Mouse (Mus musculus) forebrain, embryonic 15.5 days (tissue): Measurements from ENCODE around the gene Slc16a6. TPM values are rescaled to one million over a fixed set of nuclear protein-coding genes. Genes with fewer than 3 reads are reported as not detected.
A peak's percentile ranks its signal among the peaks of the same experiment; 100 is the strongest.

ENCODE experiments used
- ATAC-seq: fragments of 200-750 bp; cut with Nextera tagmentation; replicated peaks from 2 replicates; pipeline ENCODE4 v1.8.0; 2017; ENCODE audit warnings: mild to moderate bottlenecking, moderate TSS enrichment, moderate library complexity
- H3K27ac ChIP-seq: fragments of 300-500 bp; sonication (generic); replicated peaks from 2 replicates; pipeline ENCODE4 v1.5.1; 2015; ENCODE audit warnings: mild to moderate bottlenecking, inconsistent platforms
- H3K27me3 ChIP-seq: fragments of 300-500 bp; sonication (generic); 2 replicates; pipeline ENCODE4 v1.6.1; 2015; ENCODE audit warnings: inconsistent platforms
- H3K36me3 ChIP-seq: fragments of 300-500 bp; sonication (generic); 2 replicates; pipeline ENCODE4 v1.6.1; 2015; ENCODE audit warnings: mild to moderate bottlenecking, inconsistent platforms
- H3K4me1 ChIP-seq: fragments of 300-500 bp; sonication (generic); 2 replicates; pipeline ENCODE4 v1.6.1; 2015; ENCODE audit warnings: inconsistent platforms
- H3K4me2 ChIP-seq: fragments of 300-500 bp; sonication (generic); replicated peaks from 2 replicates; pipeline ENCODE4 v1.6.1; 2015; ENCODE audit warnings: mild to moderate bottlenecking, inconsistent platforms
- H3K4me3 ChIP-seq: fragments of 300-500 bp; sonication (generic); 2 replicates; pipeline ENCODE4 v1.5.1; 2015; ENCODE audit warnings: mild to moderate bottlenecking, inconsistent platforms
- H3K9ac ChIP-seq: fragments of 300-500 bp; sonication (generic); replicated peaks from 2 replicates; pipeline ENCODE4 v1.6.1; 2015; ENCODE audit warnings: mild to moderate bottlenecking, inconsistent platforms
- H3K9me3 ChIP-seq: fragments of 300-500 bp; sonication (generic); 2 replicates; pipeline ENCODE4 v1.6.1; 2016; ENCODE audit warnings: inconsistent platforms
- WGBS: fragments of 180-500 bp; shearing (Covaris S2); methylation state at CpG from one replicate; pipeline ENCODE4 v1.1.7; 2015; ENCODE audit warnings: mixed read lengths; 5-methylcytosine and 5-hydroxymethylcytosine counted together
- polyA plus RNA-seq: library from polyadenylated mRNA; unstranded; fragments of >200 nt; fragmentation: Nextera tagmentation; extraction: Ambion mirVana; gene quantifications from 2 replicates; pipeline ENCODE4 v1.2.1, GENCODE M21; 2015

Gene Slc16a6
- polyA plus RNA-seq, 1 experiment from 2014 or later: 5.1 TPM

DNA sequence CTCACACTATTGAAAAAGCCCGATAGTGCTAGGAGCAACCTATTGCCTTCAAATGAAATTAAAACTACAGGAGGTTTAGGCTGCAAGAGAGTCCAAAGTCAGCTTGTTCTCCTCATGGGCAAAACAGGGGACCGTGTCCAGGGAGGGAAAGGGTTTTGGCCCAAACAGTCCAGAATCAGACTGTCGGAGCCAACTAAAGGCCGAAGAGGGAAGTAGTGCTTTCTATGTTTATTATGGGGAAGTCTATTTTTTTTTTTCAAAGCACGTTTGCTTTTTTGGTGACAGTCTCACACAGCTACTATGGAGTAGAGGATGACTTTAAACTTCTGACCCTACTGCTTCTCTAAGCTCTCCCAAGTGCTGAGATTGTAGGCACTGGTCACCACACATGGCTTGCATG, 5.3 kb downstream of the Slc16a6 start:
- no peaks in the 10 kb centered on the region for H3K36me3 ChIP-seq
- peaks cover 10% of the 10 kb centered on the region for H3K4me1 ChIP-seq
- no peaks in the 10 kb centered on the region for H3K9me3 ChIP-seq
- no peak overlapping the region for H3K27ac ChIP-seq
- no peak overlapping the region for H3K9ac ChIP-seq
- no peak overlapping the region for H3K4me2 ChIP-seq
- no peak overlapping the region for H3K4me3 ChIP-seq
- ATAC-seq: no peak
- WGBS: 92% methylated on average over 5 of the region's 5 CpGs
- no peaks in the 10 kb centered on the region for H3K27me3 ChIP-seq

DNA sequence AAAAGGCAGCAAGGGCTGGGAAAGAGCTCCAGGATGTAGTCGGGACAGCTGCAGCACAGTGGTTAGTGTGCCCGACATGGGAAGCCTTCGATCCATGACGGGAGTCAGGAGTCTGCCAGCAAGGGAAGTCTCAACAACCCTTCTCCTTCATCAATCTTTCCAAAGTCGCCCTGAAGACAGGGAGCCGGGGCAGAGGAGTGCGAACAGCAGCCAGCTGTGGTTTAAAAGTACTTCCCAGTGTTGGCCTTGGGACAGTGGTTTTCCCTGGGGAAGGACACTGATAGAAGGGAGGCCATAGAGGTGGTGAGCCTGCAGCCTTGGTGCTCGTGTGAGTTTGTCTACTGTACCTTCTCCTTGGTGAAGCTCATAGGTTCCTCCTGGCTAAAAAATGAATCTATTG, 6.4 kb downstream of the Slc16a6 start:
- Histone ChIP-seq H3K9ac (no peak overlapping the region), H3K4me2 (no peak overlapping the region)
- WGBS: 87% methylated on average over 8 of the region's 8 CpGs

DNA sequence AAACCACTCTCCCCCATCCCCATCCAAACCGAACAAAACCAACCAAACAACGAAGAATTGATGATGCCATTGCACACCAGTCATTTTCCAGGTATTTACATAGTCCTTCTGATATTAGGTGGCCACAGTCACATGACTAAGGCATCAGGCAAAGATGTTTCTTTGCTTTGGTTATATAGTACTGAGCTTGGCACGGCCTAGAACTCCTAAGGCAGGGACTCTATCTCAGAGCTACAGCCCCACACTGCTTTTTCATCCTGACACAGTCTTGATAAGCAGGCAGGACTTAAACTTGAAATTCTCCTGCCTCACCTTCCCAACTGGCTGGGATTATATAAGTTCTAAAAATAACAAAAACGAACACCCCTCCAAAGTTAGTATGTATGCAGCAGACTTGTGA, 8.3 kb downstream of the Slc16a6 start:
- H3K4me2 ChIP-seq: no peak overlapping the region
- no peak overlapping the region for H3K27ac ChIP-seq
- H3K9ac ChIP-seq: no peak overlapping the region
- no peak for ATAC-seq
- no peaks in the 10 kb centered on the region for H3K4me1 ChIP-seq
- H3K9me3 ChIP-seq: no peaks in the 10 kb centered on the region
- H3K4me3 ChIP-seq: no peak overlapping the region
- no peaks in the 10 kb centered on the region for H3K27me3 ChIP-seq
- H3K36me3 ChIP-seq: no peaks in the 10 kb centered on the region
- WGBS: 93% methylated on average over 4 of the region's 4 CpGs

More for the DNA sequence above, 6.4 kb downstream of the Slc16a6 start:
- Histone ChIP-seq H3K36me3 (no peaks in the 10 kb centered on the region), H3K4me3 (no peak overlapping the region), H3K4me1 (peaks cover 5% of the 10 kb centered on the region; the same call in 1 of the 2 replicates), H3K9me3 (no peaks in the 10 kb centered on the region), H3K27ac (no peak overlapping the region), H3K27me3 (no peaks in the 10 kb centered on the region)
- ATAC-seq: no peak

DNA sequence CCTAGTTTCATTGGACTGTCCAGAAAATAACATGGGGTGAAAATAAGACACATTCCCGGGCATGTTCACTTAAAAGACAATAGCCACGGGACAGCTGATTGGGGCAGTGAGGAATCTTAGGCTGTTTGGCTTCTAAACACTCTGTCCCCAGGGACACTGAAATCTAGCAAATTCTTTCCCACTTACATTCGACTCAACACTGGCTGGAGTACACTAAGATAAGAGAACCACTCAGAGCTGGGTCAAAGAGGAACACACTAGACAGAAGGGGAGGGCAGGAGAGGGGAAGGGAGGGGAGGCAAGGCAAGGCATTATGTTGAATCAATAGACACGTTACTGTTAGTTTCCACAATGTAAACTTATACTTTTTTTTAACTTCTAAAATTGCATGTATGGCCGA, 12.8 kb downstream of the Slc16a6 start:
- ATAC-seq: no peak
- no peaks in the 10 kb centered on the region for H3K36me3 ChIP-seq
- no peak overlapping the region for H3K4me3 ChIP-seq
- no peaks in the 10 kb centered on the region for H3K27me3 ChIP-seq
- no peaks in the 10 kb centered on the region for H3K4me1 ChIP-seq
- no peak overlapping the region for H3K4me2 ChIP-seq
- no peaks in the 10 kb centered on the region for H3K9me3 ChIP-seq
- 82% methylated on average over 5 of the region's 5 CpGs for WGBS
- H3K27ac ChIP-seq: no peak overlapping the region
- no peak overlapping the region for H3K9ac ChIP-seq

DNA sequence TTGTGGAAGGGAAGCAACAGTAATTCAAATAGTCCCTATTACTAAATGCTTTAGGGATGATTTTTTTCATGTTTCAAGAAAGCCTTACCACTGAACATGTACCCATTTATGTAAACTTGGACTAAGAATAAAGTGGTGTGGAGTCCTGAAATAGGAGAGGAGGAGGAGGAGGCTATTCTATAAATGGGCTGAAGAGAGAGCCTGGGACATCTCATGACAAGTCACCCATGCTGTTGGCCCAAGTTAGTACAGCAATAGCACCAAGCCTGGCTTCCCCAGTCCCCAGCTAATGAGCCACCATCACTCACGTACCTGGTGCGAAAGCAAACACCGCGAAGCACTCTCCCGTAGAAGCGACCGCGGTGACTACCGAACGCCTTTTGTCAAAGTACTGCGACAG, 15.2 kb downstream of the Slc16a6 start:
- Histone ChIP-seq H3K36me3 (no peaks in the 10 kb centered on the region), H3K4me3 (no peak overlapping the region), H3K4me1 (no peaks in the 10 kb centered on the region), H3K4me2 (no peak overlapping the region), H3K27me3 (no peaks in the 10 kb centered on the region), H3K27ac (no peak overlapping the region), H3K9ac (no peak overlapping the region), H3K9me3 (no peaks in the 10 kb centered on the region)
- no peak for ATAC-seq
- WGBS: 93% methylated on average over 11 of the region's 11 CpGs

DNA sequence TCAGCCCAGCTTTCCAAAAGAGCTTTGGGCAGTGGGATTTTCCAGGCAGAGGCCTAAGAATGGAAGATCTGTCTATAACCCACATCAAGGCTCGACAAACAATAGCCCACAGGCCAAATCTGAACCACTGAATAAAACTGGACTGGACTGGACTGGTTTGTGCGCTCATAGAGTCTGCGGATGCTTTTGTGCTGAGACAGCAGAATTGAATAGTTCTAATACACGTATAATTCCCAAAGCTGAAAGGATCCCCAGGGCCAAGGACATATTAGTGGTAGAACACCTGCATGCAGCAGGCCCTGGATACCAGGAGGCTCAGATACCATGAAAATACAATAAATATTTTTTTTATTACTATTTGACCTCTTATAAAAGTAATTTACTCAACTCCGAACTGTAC, 17.1 kb downstream of the Slc16a6 start:
- H3K36me3 ChIP-seq: no peaks in the 10 kb centered on the region
- no peaks in the 10 kb centered on the region for H3K4me1 ChIP-seq
- no peak overlapping the region for H3K9ac ChIP-seq
- WGBS: 85% methylated on average over 5 of the region's 5 CpGs
- ATAC-seq: no peak
- H3K27me3 ChIP-seq: no peaks in the 10 kb centered on the region
- no peak overlapping the region for H3K4me2 ChIP-seq
- H3K27ac ChIP-seq: no peak overlapping the region
- no peaks in the 10 kb centered on the region for H3K9me3 ChIP-seq
- no peak overlapping the region for H3K4me3 ChIP-seq

DNA sequence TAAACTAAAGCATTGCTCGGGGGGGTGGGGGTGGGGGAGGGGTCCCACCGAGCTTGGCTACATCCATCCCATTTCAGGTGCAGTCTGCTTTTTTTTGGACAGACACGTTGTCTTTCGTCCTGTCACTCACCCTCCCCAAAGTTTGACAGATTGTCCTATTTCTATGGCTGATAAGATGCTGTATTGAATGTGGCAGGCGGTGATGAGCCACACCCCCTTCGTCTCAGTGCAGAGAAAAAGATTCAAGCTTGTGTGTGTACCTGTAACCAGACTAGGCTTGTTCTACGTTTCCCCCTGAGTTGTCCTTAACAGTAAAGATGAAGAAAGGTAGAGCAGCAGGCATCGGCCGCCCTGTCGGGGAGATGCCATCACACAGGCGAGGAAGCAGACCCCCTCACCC, 22.2 kb downstream of the Slc16a6 start:
- Histone ChIP-seq H3K9me3 (no peaks in the 10 kb centered on the region), H3K36me3 (no peaks in the 10 kb centered on the region), H3K4me2 (no peak overlapping the region), H3K27ac (no peak overlapping the region), H3K27me3 (no peaks in the 10 kb centered on the region), H3K4me1 (no peaks in the 10 kb centered on the region), H3K4me3 (no peak overlapping the region), H3K9ac (no peak overlapping the region)
- no peak for ATAC-seq
- 86% methylated on average over 11 of the region's 11 CpGs for WGBS

DNA sequence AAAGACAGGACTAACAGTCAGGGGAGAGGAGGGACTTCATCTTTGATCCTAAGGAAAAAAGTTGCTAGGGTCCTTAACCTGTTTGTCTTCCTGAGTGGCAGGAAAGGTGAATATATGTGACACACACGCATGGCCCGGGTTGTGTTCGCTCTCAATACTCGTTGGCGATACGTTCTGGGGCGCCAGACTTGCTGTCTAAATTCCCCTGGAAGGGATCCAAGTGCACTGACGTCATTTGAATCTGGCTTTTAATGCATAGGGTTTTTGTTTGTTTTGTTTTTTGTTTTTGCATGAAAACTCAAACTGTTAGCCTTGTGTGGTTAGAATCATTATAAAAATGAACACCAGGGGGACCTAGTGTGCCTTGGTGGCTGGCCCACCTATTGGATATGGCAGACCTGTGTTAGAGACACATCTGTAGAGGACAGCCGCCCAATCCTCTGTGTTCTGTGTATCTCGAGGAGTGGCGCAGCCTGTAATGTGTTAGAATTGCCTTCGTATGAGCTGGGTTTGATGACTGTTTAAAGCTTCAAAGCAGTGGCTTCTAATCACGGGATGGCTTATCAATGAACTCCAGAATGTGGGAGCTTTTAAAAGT, 27.9 kb downstream of the Slc16a6 start:
- Histone ChIP-seq H3K4me2 (no peak overlapping the region), H3K27ac (no peak overlapping the region), H3K27me3 (no peaks in the 10 kb centered on the region), H3K9me3 (no peaks in the 10 kb centered on the region), H3K4me1 (0 out of 2 replicates have a peak, but pooled peaks cover under 1% of the 10 kb centered on the region), H3K36me3 (no peaks in the 10 kb centered on the region), H3K9ac (no peak overlapping the region), H3K4me3 (no peak overlapping the region)
- ATAC-seq: peak; percentile 61; the same call in 1 of the 2 replicates
- 41% methylated on average over 13 of the region's 13 CpGs for WGBS

DNA sequence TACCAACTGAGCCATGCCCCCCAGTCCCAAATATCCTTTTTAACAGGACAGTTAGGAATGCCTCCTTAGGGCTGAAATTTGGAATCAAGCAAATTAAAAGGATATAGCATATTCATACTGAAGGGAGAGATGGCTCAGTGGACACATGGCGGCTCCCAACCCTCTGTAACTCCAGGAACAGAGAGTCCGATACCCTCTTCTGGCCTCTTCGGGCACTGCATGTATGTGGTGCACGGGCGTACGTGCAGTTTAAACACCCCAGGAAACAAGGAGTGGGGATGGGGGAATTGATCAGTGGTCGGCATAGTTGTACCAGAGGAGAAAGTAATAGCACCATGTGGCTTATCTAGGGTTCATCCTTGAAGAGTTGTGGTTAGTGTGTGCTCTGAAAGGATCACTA, 28.8 kb downstream of the Slc16a6 start:
- 46% methylated on average over 7 of the region's 7 CpGs for WGBS
- no peaks in the 10 kb centered on the region for H3K36me3 ChIP-seq
- ATAC-seq: 0 out of 2 replicates have a peak, but pooled peaks have one; percentile 17

DNA sequence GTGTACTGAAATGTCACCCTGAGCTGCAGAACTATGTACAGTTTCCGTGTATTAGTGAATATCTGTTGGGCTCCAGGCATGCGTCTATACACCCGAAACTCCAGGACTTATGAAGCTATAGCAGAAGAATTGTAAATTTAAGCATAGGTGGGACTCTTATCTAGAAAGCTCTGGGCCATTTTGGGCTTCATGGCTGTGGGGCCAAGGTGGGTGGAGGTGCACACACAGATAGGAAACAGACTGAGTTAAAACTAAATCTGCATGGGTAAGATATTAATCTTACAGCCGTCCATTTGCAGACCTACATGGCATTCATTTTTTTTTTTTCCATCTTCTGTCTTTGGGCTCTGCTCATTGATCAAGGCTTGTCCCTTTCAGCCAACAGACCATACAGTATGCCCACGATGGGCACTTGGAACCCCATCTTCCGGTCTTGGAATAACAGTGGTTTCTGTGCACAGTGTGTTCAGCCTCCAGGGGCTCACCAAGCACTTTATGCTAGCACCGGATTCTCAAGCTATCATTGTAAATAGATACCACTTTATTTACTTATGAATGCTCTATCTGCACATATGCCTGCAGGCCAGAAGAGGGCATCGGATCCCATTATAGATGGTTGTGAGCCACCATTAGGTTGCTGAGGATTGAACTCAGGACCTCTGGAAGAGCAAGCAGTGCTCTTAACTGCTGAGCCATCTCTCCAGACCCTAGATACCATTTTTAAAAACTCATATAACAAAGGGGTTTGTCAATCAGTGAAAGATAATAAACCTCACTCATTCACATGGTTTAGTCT, 29.7 kb downstream of the Slc16a6 start:
- WGBS: 91% methylated on average over 8 of the region's 8 CpGs
- Histone ChIP-seq H3K4me3 (no peak overlapping the region), H3K27ac (no peak overlapping the region), H3K4me2 (no peak overlapping the region), H3K9ac (no peak overlapping the region), H3K36me3 (no peaks in the 10 kb centered on the region), H3K27me3 (no peaks in the 10 kb centered on the region), H3K9me3 (no peaks in the 10 kb centered on the region), H3K4me1 (peaks cover 12% of the 10 kb centered on the region)
- no peak for ATAC-seq

More for the DNA sequence above, 28.8 kb downstream of the Slc16a6 start:
- H3K9me3 ChIP-seq: no peaks in the 10 kb centered on the region
- H3K4me1 ChIP-seq: peaks cover 10% of the 10 kb centered on the region
- no peaks in the 10 kb centered on the region for H3K27me3 ChIP-seq
- no peak overlapping the region for H3K27ac ChIP-seq
- H3K4me2 ChIP-seq: no peak overlapping the region
- no peak overlapping the region for H3K4me3 ChIP-seq
- H3K9ac ChIP-seq: no peak overlapping the region

DNA sequence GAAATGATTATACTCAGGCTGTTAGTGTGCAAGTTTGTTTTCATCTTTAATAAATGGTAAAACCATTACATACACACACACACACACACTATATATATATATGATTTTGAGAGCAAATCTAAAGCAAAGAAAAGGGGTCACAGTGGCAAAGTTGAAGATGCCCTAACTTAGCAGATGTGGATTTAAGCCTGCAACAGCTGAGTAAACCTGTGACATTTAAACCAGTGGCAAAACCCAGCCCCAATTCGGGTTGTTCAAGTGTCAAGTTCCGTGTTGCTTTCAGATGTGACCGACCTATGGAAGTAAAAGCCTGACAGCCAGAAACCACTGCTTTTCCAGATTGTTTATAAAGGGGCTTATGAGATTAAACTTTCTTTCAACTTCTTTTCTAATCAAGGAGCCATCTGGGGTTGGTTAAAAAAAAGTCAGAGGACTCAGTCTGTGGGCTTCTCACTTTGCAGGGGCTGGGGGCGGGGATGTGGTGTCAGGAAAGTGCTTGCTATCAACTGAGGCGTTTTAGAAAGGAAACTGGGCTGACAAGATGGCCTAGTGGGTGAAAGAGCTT, 31.1 kb downstream of the Slc16a6 start:
- 73% methylated on average over 5 of the region's 5 CpGs for WGBS
- peaks cover 12% of the 10 kb centered on the region for H3K4me1 ChIP-seq
- H3K36me3 ChIP-seq: peaks cover 12% of the 10 kb centered on the region
- no peak for ATAC-seq
- no peak overlapping the region for H3K4me2 ChIP-seq
- no peak overlapping the region for H3K9ac ChIP-seq
- H3K27ac ChIP-seq: no peak overlapping the region
- no peak overlapping the region for H3K4me3 ChIP-seq
- no peaks in the 10 kb centered on the region for H3K27me3 ChIP-seq
- H3K9me3 ChIP-seq: no peaks in the 10 kb centered on the region

DNA sequence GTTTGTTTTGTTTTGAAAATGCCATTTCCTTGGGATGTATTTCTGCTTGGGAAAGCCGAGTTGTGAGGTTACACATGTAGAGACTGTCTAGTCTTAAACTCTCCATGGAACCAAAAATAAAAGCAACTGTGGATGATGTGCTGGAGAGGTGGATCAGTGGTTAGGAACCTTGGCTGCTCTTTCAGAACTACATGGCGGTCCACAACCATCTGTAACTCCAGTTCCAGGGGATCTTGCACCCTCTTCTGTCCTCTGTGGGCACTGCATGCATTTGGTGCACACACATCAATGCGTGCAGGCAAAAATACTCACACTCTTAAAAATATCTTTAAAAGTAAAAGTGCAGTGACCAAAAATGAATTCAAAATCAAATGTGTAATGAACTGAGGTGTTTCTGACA, 32.3 kb downstream of the Slc16a6 start:
- Histone ChIP-seq H3K9me3 (no peaks in the 10 kb centered on the region), H3K27me3 (no peaks in the 10 kb centered on the region), H3K27ac (no peak overlapping the region), H3K4me2 (no peak overlapping the region), H3K9ac (no peak overlapping the region), H3K4me3 (no peak overlapping the region), H3K36me3 (peaks cover 22% of the 10 kb centered on the region), H3K4me1 (peaks cover 12% of the 10 kb centered on the region)
- 54% methylated on average over 3 of the region's 3 CpGs for WGBS
- ATAC-seq: no peak
